Mouse (Mus musculus): ENCODE results near the gene Npat.

Gene Npat

GRCm38 (mm10) chr9:53536558-53537320 lies at the start of gene Npat, which contains the start of gene Atm:
TSS of gene Npat (plus strand) at chr9:53537047.
TSS of gene Atm (minus strand) at chr9:53536740.
- no peak for TF ChIP-seq GATA4 (IDR thresholded peaks at IDR 0.05; ENCODE audit: insufficient replicate concordance, low read length)

DNA sequence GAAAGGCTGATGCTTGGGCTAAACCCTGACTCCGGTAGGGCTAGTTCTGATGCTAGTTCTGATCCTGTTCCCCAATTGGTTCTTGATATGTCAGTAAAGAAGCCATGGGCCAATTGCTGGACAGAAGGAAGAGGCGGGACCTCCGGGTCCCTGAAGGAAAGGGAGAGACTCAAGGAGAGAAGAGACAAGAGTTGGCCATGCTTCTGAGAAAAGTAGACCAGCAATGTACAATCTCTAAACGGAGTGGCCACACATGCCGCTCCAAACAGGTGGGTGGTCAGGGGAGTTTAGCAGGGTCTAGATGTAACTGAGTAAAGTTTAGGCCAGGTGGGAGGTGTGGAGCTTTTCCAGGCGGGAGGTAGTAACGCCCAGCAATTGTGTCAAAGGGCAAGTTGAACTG lies 28.8 kb upstream of the Npat start:
- TF ChIP-seq GATA4 (IDR thresholded peaks at IDR 0.05; ENCODE audit: insufficient replicate concordance, low read length), result no peak

- TF ChIP-seq GATA4 (IDR thresholded peaks at IDR 0.05; ENCODE audit: insufficient replicate concordance, low read length), result no peak
Observed at GRCm38 (mm10) chr9:53514091-53514490, 22.8 kb upstream of the Npat start.

DNA sequence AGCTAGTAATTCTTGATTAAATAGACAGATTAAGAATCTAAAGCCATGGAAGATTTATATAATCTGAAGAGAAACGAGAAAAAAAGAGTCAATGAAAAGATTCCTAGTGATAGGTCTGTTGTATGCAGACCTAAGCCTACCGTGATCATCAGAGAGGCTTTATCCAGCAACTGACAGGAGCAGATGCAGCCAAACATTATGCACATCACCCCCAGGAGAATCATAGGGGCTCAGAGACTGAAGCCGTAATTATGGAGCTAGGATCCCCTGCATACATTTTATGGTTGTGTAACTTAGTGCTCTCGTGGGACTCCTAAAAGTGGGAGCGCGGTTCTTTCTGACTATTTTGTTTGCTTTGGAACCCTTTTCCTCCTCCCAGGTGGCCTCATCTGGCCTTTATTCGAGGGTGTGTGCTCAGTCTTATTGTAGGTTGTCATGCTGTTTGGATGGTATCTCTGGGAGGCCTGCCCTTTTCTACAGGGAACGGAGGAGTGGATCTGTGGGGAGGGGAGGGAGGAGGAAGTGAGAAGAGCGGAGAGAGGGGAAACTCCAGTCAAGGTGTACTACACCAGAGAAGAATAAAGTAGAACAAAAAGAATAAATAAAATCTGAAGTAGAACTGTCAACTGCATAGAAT lies 19.4 kb upstream of the Npat start:
- TF ChIP-seq GATA4 (IDR thresholded peaks at IDR 0.05; ENCODE audit: insufficient replicate concordance, low read length), result no peak

- TF ChIP-seq GATA4 (IDR thresholded peaks at IDR 0.05; ENCODE audit: insufficient replicate concordance, low read length), result no peak
Observed at GRCm38 (mm10) chr9:53535416-53536320, 1.2 kb upstream of the Npat start.

GRCm38 (mm10) chr9:53537336-53537965 lies 604 bp downstream of the Npat start:
- TF ChIP-seq GATA4 (IDR thresholded peaks at IDR 0.05; ENCODE audit: insufficient replicate concordance, low read length), result no peak

- no peak for TF ChIP-seq GATA4 (IDR thresholded peaks at IDR 0.05; ENCODE audit: insufficient replicate concordance, low read length)
Observed at GRCm38 (mm10) chr9:53570662-53571061, 33.8 kb downstream of the Npat start.

GRCm38 (mm10) chr9:53572516-53573307 lies 35.9 kb downstream of the Npat start:
- no peak for TF ChIP-seq GATA4 (IDR thresholded peaks at IDR 0.05; ENCODE audit: insufficient replicate concordance, low read length)

DNA sequence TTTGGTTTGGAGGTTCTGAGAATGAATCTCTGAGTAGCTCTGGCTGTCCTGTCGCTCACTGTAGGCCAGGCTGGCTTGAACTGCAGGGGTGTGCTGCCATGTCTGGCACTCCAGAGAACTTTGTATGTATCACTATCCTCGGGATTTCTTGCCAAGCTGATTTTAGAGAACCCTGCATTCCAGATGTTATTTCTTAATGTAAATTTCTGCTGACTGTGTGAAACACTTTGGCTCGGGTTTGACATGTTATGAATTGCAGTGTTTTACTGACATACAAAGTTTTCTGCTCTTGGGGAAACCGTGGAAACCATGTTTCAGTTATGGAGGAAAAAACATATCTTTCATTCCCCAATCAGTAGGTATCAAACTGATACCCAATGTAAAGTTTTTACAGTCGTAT lies 38.9 kb downstream of the Npat start:
- no peak for TF ChIP-seq GATA4 (IDR thresholded peaks at IDR 0.05; ENCODE audit: insufficient replicate concordance, low read length)

DNA sequence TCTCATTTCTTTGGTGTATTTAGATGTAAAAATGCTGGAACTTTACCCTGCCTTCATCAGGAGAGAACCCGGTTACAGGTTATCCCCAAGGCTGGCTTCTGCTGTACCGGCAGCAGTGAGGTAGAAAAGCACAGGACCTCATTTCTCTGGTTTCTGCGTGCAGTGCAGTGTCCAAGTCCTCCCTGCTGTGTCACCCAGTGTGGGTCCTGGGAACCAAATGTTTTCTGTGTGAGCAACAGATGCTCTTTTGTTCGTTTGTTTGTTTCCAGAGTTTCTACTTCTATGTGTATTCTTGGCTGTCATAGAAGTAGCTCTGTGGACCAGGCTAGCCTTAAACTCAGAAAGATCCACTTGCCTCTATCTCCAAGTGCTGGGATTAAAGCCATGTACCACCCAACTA lies 45.0 kb downstream of the Npat start:
- TF ChIP-seq GATA4 (IDR thresholded peaks at IDR 0.05; ENCODE audit: insufficient replicate concordance, low read length), result no peak

GRCm38 (mm10) chr9:53594764-53595163 lies 57.9 kb downstream of the Npat start:
- TF ChIP-seq GATA4 (IDR thresholded peaks at IDR 0.05; ENCODE audit: insufficient replicate concordance, low read length), result no peak

DNA sequence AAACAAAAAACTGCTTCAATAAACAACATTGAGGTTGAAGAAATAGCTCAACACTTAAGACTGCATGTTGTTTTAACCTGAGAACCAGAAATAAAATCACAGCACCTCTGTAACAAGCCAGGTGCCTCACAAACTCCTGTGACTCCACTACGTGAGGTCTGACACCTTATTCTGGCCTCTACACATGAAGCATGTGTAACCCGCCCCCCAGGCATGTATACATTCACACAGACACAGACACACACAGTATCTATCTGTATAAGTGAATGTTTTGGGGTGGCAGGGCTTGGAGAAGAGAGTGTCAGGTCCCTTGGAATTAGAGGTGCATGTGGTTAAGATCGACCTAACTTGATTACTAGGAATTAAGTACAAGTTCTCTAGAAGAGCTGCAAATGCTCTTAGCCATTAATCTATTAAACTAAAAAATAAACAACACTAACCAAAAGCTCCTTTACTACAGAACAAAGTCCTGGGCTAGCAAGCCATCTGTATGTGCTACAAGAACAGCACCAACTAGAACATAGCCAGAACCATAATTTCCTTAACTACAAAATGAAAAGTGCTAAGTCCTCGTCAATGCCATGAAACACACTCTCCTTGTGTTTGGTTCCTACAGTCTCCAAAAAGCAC lies 60.2 kb downstream of the Npat start:
- TF ChIP-seq GATA4 (IDR thresholded peaks at IDR 0.05; ENCODE audit: insufficient replicate concordance, low read length), result no peak

DNA sequence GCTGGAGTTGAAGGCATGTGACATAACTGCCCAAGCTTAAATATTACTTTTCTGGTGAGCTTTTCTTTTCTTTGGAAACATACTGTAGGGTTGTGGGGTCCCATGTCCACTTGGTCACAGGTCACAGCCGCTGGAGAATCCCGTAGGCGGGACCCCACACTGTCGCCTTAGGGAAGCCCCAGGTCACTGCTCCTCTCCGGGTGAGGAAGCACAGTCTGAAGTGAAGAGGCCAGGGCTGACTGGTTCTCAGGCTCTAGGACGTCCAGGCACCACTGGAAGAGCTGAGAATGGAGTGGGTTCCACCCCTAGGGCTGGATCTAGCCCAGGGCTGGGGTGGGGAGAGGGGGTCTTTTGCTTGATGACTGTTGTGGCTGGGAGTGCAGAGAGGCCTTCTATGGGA lies 61.8 kb downstream of the Npat start:
- TF ChIP-seq GATA4 (IDR thresholded peaks at IDR 0.05; ENCODE audit: insufficient replicate concordance, low read length), result no peak

DNA sequence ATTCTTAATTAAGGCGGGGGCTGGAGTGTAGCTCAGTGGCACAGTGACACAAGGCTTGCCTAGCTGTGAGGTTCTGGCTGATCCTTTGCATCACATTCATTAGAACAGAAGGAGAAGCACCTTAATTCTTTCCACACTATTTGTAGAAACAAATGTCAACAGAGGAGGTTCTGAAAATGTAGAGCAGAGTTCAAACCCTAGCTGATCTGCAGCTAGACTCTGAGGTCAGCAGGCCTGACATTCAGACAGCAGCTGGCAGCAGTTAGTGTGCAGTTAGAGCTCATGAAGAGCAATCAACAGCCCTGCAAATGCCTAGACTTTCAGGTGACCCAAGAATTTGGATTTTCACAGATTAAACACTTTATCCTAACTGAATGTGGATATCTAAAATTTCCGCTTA lies 64.7 kb downstream of the Npat start:
- no peak for TF ChIP-seq GATA4 (IDR thresholded peaks at IDR 0.05; ENCODE audit: insufficient replicate concordance, low read length)
